Mouse (Mus musculus) neutrophil, adult 59 days (primary cell): ENCODE results near the gene 4921507P07Rik. TPM values are rescaled to one million over a fixed set of nuclear protein-coding genes. Genes with fewer than 3 reads are reported as not detected.

Experiments used
- total RNA-seq, 2 experiments: library from RNA; stranded (reverse); gene quantifications; 1 replicate in 1 of 2; 2 replicates in 1 of 2; pipeline ENCODE4 v1.2.4; 2023

4921507P07Rik gene
- under 1 TPM; 0.71 to 0.80 TPM for total RNA-seq

DNA sequence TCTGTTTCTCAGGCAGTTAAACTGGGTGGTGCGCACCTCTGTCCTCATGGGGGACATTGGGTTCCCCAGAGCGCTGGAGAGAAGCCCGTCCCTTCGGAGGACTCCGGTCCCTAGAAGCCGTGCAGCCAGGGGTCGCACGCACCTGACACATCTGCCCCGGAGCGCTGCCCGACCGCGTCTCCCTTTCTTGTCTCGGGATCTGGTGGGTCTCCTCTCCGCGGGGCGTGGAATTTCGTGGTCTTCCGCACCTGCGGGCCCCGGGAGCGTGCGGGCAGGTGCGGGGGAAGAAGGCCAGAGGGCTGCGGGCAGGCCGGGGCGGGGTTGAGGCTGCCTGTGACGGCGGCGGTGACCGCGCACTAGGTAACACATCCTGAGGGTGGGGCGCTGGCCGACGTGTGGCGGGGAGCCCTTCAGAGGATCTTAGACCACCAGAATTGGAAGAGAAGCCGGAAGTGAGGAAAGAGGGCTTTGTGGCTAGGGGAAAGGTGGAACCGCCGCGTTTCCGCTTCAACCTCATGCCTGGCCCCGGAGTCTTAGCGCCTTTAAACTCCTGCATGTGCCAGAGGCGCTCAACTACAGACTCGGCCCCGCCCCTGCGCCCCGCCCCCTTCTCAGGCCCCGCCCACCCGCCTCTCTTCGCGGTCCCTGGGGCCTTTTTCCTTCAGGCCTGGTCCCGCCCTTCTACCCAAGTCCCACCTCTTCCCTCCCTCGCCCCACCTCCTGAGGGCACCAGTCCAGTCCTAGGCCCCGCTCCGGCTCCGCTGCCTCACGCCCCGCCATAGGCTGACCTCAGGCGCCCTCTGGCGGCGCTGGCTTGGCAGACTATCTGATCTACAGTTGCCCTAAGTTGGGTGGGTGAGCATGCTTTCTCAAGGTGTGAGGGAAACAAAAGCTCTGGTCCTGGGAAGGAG is at the start of gene 4921507P07Rik:
4921507P07Rik (minus strand) TSS at position 332 of the 911 bp plus-strand sequence.

DNA sequence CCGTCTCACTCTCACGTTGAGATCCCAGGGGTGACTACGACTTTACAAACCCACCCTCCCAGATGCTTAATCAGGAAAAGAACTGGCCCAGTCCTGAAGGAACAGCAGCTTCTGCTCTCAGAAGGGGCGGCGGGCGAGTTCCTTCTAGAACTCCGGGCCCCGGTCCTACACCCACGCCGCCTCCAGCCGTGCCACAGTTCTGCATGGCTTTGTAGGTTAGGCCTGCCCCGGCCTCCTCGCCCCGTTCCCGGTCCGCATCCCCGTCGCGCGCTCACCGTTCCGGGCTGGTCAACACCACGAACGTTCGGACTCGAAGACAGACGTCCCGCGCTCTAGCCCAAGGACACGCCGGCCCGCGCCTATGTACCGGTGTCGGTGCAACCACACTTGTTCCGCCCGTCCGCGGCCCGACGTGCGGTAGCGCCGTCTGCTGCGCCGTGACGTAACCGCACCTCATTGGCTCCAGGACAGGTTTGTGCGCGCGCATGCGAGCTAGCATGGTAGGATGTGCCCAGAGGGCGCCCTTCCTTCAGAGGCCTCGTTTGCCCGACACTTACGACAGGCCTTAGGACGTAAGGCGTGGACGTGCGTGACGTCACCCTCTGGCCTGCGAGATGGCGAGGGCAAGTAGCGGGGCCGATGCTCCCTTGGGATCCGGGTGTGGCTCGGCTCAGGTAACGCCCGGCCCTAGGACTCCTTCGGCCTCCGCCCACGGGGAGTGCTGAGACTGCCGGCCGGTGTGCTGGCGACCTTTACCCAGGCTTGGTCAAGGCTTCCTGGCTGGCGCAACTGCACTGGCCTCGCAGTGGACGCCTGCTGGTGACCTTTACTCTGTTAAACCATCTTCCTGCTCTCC is 30.1 kb downstream of the 4921507P07Rik start, which contains the start of gene Cycs:
Cycs (minus strand) TSS at position 398 of the 856 bp plus-strand sequence.

Other genes starting within 250 kb of the 4921507P07Rik start
- gene Osbpl3, start 140.4 kb downstream of the 4921507P07Rik start, total RNA-seq = 1 to 10 TPM; 8.7 to 9.6 TPM
- gene Cycs, start 30.1 kb downstream of the 4921507P07Rik start, total RNA-seq = 10 to 100 TPM; 18.0 to 20.2 TPM
- not detected for gene Npvf, start 57.8 kb upstream of the 4921507P07Rik start, total RNA-seq